Mouse (Mus musculus) liver, adult 2 months (tissue): Measurements from ENCODE around the gene Cdh4. TPM values are rescaled to one million over a fixed set of nuclear protein-coding genes. Genes with fewer than 3 reads are reported as not detected.

ENCODE experiments used
- DNase-seq: peaks from one replicate; pipeline ENCODE4 v3.0.0-alpha.2; 2011; ENCODE audit warnings: low read depth, low spot score; ENCODE audit errors: extremely low read depth
- H3K27ac ChIP-seq: fragments of 200-500 bp; replicated peaks from 2 replicates; pipeline ENCODE4 v1.5.1; 2012; ENCODE audit warnings: low read depth, mild to moderate bottlenecking, control low read depth, inconsistent platforms, low read length; ENCODE audit not compliant: insufficient read depth
- H3K27me3 ChIP-seq: fragments of 200-500 bp; 2 replicates; pipeline ENCODE4 v1.6.1; 2012; ENCODE audit warnings: mild to moderate bottlenecking, moderate library complexity, low read length, inconsistent platforms; ENCODE audit not compliant: control insufficient read depth, insufficient read depth
- H3K36me3 ChIP-seq: fragments of 200-500 bp; 2 replicates; pipeline ENCODE4 v1.6.1; 2012; ENCODE audit warnings: low read length, inconsistent platforms; ENCODE audit not compliant: control insufficient read depth, insufficient read depth
- H3K4me1 ChIP-seq: fragments of 200-500 bp; 2 replicates; pipeline ENCODE4 v1.6.1; 2011; ENCODE audit warnings: low read length; ENCODE audit not compliant: control insufficient read depth, insufficient read depth
- H3K4me3 ChIP-seq: fragments of 200-500 bp; 2 replicates; pipeline ENCODE4 v1.5.1; 2011; ENCODE audit warnings: low read depth, mild to moderate bottlenecking, control low read depth, low read length, moderate library complexity; ENCODE audit not compliant: insufficient read depth
- H3K79me2 ChIP-seq: fragments of 200-500 bp; 2 replicates; pipeline ENCODE4 v1.6.1; 2012; ENCODE audit warnings: inconsistent platforms, mild to moderate bottlenecking, low read length, moderate library complexity; ENCODE audit not compliant: control insufficient read depth, insufficient read depth
- H3K9ac ChIP-seq: fragments of 200-500 bp; 2 replicates; pipeline ENCODE4 v1.6.1; 2012; ENCODE audit warnings: low read depth, mild to moderate bottlenecking, control low read depth, inconsistent platforms, low read length
- CTCF ChIP-seq: fragments of 200-500 bp; IDR thresholded peaks from 2 replicates; pipeline ENCODE4 v1.5.1; 2011; ENCODE audit warnings: low read depth, low read length, control low read depth
- POLR2A ChIP-seq: fragments of 200-500 bp; IDR thresholded peaks from 2 replicates; pipeline ENCODE4 v1.6.1; 2011; ENCODE audit warnings: low read length, control low read depth; ENCODE audit not compliant: insufficient read depth; ENCODE audit errors: extremely low read depth
- WGBS: fragments of 180-500 bp; shearing (Covaris S2); methylation state at CpG from one replicate; pipeline ENCODE4 v1.1.7; 2018; 5-methylcytosine and 5-hydroxymethylcytosine counted together
- polyA plus RNA-seq: library from polyadenylated mRNA; depleted of rRNA; stranded (reverse); fragments of >200 nt; gene quantifications from 2 replicates; pipeline ENCODE4 v1.2.3, GENCODE M21; 2012
- total RNA-seq: library from RNA; depleted of rRNA; stranded (reverse); fragments of >200 nt; gene quantifications from 2 replicates; pipeline ENCODE4 v1.2.3, GENCODE M21; 2014

Cdh4 gene
- total and polyA plus RNA-seq, 2 experiments, result 0.18 to 0.37 TPM

DNA sequence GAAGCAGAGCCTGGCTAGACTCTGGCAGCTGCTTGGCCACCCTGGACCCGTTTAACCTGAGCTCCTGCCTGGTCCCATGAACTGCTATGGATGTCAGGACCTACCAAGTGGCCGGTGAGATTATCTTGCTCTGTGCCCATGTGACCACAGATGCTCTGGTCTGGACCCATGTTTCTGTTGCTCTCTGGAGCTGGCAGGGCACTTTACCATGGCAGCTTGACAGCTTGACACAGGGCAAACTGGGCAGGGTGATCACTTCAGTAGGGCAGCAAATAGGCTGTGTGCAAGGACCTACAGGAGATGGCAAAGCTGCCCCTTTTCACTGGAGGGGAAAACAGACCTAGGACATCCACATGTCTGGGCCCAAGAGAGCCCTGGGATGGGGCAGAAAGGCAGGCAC lies 454.7 kb downstream of the Cdh4 start:
- DNase-seq, result no peak
- Histone ChIP-seq H3K4me1 (no peaks in the 10 kb centered on the region), H3K79me2 (no peaks in the 10 kb centered on the region), H3K9ac (no peak overlapping the region), H3K36me3 (no peaks in the 10 kb centered on the region), H3K27me3 (no peaks in the 10 kb centered on the region), H3K27ac (no peak overlapping the region), H3K4me3 (no peak overlapping the region)
- WGBS, result 77% methylated on average over 2 of the region's 2 CpGs
- TF ChIP-seq CTCF, result no peak
- TF ChIP-seq POLR2A, result no peak

DNA sequence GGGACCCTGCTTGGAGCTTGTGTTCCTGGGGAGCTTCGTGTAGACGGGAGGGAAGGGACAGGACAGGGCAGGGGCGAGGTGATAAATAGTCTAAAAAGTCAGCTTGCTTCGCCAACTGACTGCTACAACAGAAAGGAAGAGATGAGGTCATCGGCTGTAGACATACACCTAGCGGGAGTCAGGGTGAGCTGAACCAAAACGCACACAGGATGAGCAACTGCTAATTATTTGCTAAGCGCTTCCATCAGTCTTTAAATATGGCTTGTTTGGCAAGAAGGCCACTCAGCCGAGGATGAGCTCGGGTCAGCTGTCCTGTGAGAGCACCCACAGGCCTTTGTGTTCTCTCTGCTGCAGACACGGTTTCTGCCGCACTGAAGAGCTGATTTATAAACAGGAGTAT lies 470.7 kb downstream of the Cdh4 start:
- no peaks in the 10 kb centered on the region for H3K79me2 ChIP-seq
- no peak overlapping the region for H3K27ac ChIP-seq
- WGBS, result 74% methylated on average over 12 of the region's 12 CpGs
- H3K9ac ChIP-seq, result no peak overlapping the region
- no peak for DNase-seq
- no peaks in the 10 kb centered on the region for H3K4me1 ChIP-seq
- peaks cover 18% of the 10 kb centered on the region for H3K36me3 ChIP-seq
- H3K27me3 ChIP-seq, result no peaks in the 10 kb centered on the region
- TF ChIP-seq POLR2A (no peak), CTCF (no peak)
- no peak overlapping the region for H3K4me3 ChIP-seq

DNA sequence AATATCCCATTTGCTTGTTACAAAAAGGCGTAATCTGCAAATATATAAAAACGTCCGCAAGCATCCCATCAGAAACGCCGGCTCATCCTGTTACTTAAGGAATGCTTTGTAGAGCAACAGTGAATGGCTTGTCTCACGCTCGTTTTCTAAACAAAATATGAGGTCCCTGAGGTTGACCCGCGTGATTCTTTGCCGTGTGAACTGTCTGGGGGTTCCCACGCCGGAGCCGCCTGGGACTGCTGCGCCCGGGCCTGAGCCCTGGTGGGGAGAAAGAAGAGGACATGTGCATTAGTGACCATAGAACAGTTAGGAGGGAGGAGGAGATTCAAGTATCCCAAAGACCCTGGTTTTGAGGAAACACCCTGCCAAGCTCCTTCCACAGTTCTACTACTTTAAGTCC lies 471.1 kb downstream of the Cdh4 start:
- no peak overlapping the region for H3K4me3 ChIP-seq
- H3K9ac ChIP-seq, result no peak overlapping the region
- H3K27ac ChIP-seq, result no peak overlapping the region
- no peak for DNase-seq
- no peaks in the 10 kb centered on the region for H3K27me3 ChIP-seq
- TF ChIP-seq CTCF, result no peak
- TF ChIP-seq POLR2A, result no peak
- no peaks in the 10 kb centered on the region for H3K79me2 ChIP-seq
- WGBS, result 92% methylated on average over 15 of the region's 15 CpGs
- H3K4me1 ChIP-seq, result no peaks in the 10 kb centered on the region
- H3K36me3 ChIP-seq, result peaks cover 19% of the 10 kb centered on the region

DNA sequence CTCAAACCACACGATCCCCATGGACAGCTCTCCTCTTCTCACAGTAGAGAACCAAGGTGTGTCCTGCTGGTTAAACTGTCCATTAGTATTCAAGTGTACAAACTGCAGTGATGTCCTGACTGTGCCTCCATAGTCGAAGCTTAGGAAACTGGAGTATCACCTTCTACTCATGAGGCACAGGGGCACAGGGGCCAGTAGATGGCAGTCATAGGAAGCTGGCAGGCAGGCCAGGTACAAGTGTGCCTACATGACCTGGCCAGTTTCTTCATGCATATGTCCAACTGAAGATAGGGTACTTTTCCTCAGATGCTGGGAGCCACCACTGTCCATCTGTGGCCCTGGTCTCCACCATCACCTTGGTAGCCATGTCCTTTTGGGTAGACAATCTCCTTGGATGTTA lies 472.0 kb downstream of the Cdh4 start:
- H3K79me2 ChIP-seq, result no peaks in the 10 kb centered on the region
- H3K27me3 ChIP-seq, result no peaks in the 10 kb centered on the region
- H3K27ac ChIP-seq, result no peak overlapping the region
- H3K36me3 ChIP-seq, result peaks cover 19% of the 10 kb centered on the region
- H3K4me3 ChIP-seq, result no peak overlapping the region
- no peak for DNase-seq
- WGBS, result 73% methylated on average over 2 of the region's 2 CpGs
- H3K4me1 ChIP-seq, result no peaks in the 10 kb centered on the region
- no peak overlapping the region for H3K9ac ChIP-seq
- TF ChIP-seq CTCF (peak; percentile 45), POLR2A (no peak)

DNA sequence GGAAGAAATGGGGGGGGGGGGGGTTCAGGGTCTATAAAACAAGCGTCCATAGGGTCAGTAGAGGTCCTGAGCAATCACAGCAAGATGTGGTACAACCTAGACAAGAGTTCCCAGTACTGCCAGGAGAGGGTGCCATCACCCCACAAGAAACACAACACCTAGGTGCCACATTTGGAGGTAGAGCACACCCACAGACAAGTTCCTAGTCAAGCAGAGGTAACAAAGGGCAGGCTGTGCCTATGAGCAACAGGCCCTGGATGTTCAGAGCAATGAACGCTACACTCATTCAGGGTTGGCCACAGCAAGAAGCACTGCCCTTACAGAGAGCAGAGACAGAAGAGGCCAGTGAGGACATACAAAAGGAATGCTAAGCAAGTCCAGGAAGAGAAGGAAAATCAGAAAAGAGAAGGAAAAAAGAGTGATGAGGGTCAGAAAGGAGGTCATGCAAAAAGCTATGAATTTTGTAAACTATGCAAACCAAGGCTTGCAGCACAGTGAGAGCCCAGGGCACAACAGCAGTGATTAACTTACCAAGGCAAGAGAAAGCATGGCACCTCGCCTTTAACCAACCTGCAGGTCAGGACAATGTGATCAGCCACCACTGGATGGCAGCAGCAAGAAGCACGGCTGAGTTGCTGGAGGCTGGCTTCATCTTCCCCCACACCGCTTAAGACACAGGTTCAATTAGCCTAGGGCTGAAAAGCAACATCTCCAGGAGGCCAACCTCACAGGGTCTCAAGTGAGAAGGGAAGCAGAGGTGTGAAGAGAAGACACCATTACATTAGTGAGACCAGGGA lies 474.8 kb downstream of the Cdh4 start:
- no peak for TF ChIP-seq POLR2A
- TF ChIP-seq CTCF, result peak; percentile 93
- H3K27ac ChIP-seq, result no peak overlapping the region
- H3K79me2 ChIP-seq, result no peaks in the 10 kb centered on the region
- no peak overlapping the region for H3K9ac ChIP-seq
- no peak overlapping the region for H3K4me3 ChIP-seq
- DNase-seq, result peak; percentile 54
- H3K27me3 ChIP-seq, result no peaks in the 10 kb centered on the region
- 46% methylated on average over 5 of the region's 5 CpGs for WGBS
- H3K36me3 ChIP-seq, result peaks cover 30% of the 10 kb centered on the region
- H3K4me1 ChIP-seq, result no peaks in the 10 kb centered on the region

DNA sequence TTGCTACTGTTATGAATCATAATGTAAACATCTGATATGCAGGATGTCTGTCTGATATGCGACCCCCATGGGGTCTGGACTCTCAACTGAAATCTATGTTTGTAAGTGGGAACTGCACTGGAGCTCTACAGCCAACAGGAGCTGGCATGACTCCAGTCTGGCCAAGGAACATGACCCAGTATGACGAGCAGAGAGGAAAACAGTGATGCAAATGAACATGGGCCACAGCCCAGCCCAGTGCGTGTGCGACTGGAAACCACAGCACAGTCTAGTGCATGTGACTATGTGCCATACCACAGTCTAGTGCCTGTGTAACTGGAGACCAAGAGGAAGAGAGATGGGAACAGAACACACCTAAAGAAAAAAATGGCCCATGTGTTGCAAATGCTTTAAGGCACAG lies 477.8 kb downstream of the Cdh4 start:
- peaks cover 20% of the 10 kb centered on the region for H3K36me3 ChIP-seq
- no peaks in the 10 kb centered on the region for H3K4me1 ChIP-seq
- no peaks in the 10 kb centered on the region for H3K79me2 ChIP-seq
- H3K27me3 ChIP-seq, result no peaks in the 10 kb centered on the region
- no peak for TF ChIP-seq CTCF
- TF ChIP-seq POLR2A, result no peak
- peak; percentile 20 for DNase-seq
- WGBS, result 43% methylated on average over 4 of the region's 4 CpGs
- no peak overlapping the region for H3K27ac ChIP-seq
- no peak overlapping the region for H3K9ac ChIP-seq
- no peak overlapping the region for H3K4me3 ChIP-seq
